ENCODE assay signal across 18 mouse cellular contexts in the genomic region with DNA sequence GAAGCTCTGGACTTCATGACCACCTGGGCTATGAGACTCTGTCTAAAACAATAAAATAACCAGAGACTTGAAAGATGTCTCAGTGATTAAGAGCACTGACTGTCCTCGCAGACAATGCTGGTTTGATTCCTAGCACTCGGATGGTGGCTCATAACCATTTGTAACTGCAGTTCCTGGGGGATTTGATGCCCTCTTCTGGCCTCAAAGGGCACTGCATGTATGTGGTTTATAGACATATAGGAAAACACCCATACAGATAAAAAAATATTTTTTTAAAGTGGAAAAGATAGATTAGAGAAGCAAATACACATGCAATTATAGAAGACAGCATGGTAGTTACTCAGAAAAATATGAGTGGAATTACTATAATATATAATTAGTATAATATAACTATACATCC. TPM values are rescaled to one million over a fixed set of nuclear protein-coding genes. Genes with fewer than 3 reads are reported as not detected.
DNase-seq lines count a peak whose midpoint lies in the region; TF ChIP-seq lines count a peak whose summit lies in the region.
"Had no signal": no experiment of that assay in that cellular context is flagged by ENCODE, and none has a peak within 500 bp of the region (broad histone marks: within the 10 kb centered on the region; RNA-seq: fewer than 3 reads in every experiment).

No protein-coding gene starts in this region.

- H3K4me1 ChIP-seq in E14TG2a.4 (replicated peaks; ENCODE audit: low read depth, low read length) = peaks cover 18% of the 10 kb centered on the region
- H3K4me1 ChIP-seq: stomach, embryonic 15.5 days had no signal

- no peak overlapping the region for H3K27ac ChIP-seq in layer of hippocampus, adult 2 months
- H3K27ac ChIP-seq: embryonic facial prominence, embryonic 10.5 days; limb, embryonic 10.5 days; liver, embryonic 15.5 days; neural tube, embryonic 12.5 days; stomach, embryonic 15.5 days had no signal

- no peak overlapping the region for H3K4me3 ChIP-seq in layer of hippocampus, adult 2 months
- H3K4me3 ChIP-seq in E14TG2a.4 (replicated peaks; ENCODE audit: low read length) = no peak overlapping the region
- H3K4me3 ChIP-seq: embryonic facial prominence, embryonic 10.5 days; erythroblast, embryonic 14.5 days; heart, embryonic 12.5 days; limb, embryonic 10.5 days; liver, embryonic 15.5 days; neural tube, embryonic 12.5 days; stomach, embryonic 15.5 days had no signal

- TF ChIP-seq CTCF in layer of hippocampus, adult 2 months (conservative IDR thresholded peaks at IDR 0.05) = peak; percentile 55
- peak; percentile 68 for TF ChIP-seq CTCF in E14TG2a.4 (conservative IDR thresholded peaks at IDR 0.05; ENCODE audit: low read length)
- TF ChIP-seq CTCF in brain, embryonic 14.5 days (IDR thresholded peaks at IDR 0.05; ENCODE audit: borderline replicate concordance, extremely low read depth, insufficient read depth, insufficient read length) = peak; percentile 6; the same call in 1 of the 2 replicates

- H3K27me3 ChIP-seq in E14TG2a.4 (ENCODE audit: insufficient read depth, low read length) = no peaks in the 10 kb centered on the region
- H3K27me3 ChIP-seq: heart, embryonic 12.5 days; liver, embryonic 15.5 days; neural tube, embryonic 12.5 days; stomach, embryonic 15.5 days had no signal

- H3K9me3 ChIP-seq in E14TG2a.4 (ENCODE audit: low read length) = no peaks in the 10 kb centered on the region
- H3K9me3 ChIP-seq: limb, embryonic 10.5 days; liver, embryonic 15.5 days; neural tube, embryonic 12.5 days; stomach, embryonic 15.5 days had no signal

- TF ChIP-seq POLR2A in brain, embryonic 14.5 days (IDR thresholded peaks at IDR 0.05; ENCODE audit: borderline replicate concordance, extremely low read depth, insufficient read depth, insufficient read length, poor library complexity, severe bottlenecking) = no peak

- no peaks in the 10 kb centered on the region for H3K36me3 ChIP-seq in E14TG2a.4 (ENCODE audit: insufficient read depth, low read length)
- H3K36me3 ChIP-seq: embryonic facial prominence, embryonic 10.5 days; heart, embryonic 12.5 days; limb, embryonic 10.5 days; liver, embryonic 15.5 days; neural tube, embryonic 12.5 days; stomach, embryonic 15.5 days had no signal

- no peak for DNase-seq in layer of hippocampus, adult 2 months (ENCODE audit: low spot score in 2 of 2)
- no peak for DNase-seq in layer of hippocampus, adult 9-11 months
- peak; percentile 36 for DNase-seq in A20 (ENCODE audit: low read depth, low spot score)
- no peak for DNase-seq in brain, embryonic 14.5 days (ENCODE audit: low read depth)
- no peak for DNase-seq in urinary bladder, adult 2 months (ENCODE audit: low spot score)
- no peak for DNase-seq in adrenal gland, adult 2 months
- DNase-seq: cerebellum, postnatal 36 days; gastrocnemius, postnatal 36 days; kidney, postnatal 25 days; layer of hippocampus, postnatal 36 days had no signal

RNA-seq across cellular contexts. Expression of gene Ehd4, which starts 3.2 kb away (rescaled TPM):
- total RNA-seq in layer of hippocampus, adult 2 months (2021) = 1 to 10 TPM; 5.4 to 7.6 TPM
- polyA plus RNA-seq in brain, embryonic 14.5 days (2012; rRNA removed) = 5.1 and 6.4 TPM in 2 replicates
- polyA plus RNA-seq in urinary bladder, adult 2 months (2012; rRNA removed) = 142 and 166 TPM in 2 replicates
- total RNA-seq in adrenal gland, adult 2 months (2021) = 10 to 100 TPM; 39.1 to 65.2 TPM
- 19.1 and 25.4 TPM in 2 replicates for polyA plus RNA-seq in adrenal gland, adult 2 months (2012; rRNA removed)

Comparison
In these comparisons a context has a peak if more than half of its experiments do, and no peak if none do; other contexts are left out.
1. CTCF ChIP-seq: peak in every context shown above with its lines; median percentile 68 in E14TG2a.4; 55 in layer of hippocampus, adult 2 months; 6 in brain, embryonic 14.5 days.